Mouse (Mus musculus) cerebellum, adult (tissue): ENCODE measurements around the gene Abi1.
"Not testable (repeated sequence)": the region's sequence is repeated elsewhere in the genome, so short reads cannot be mapped to it uniquely, and the experiment has no call there.

Experiments
- ATAC-seq: cut with Nextera tagmentation; 2 replicates; pipeline ENCODE4 v1.9.2; 2017; ENCODE audit warnings: mild to moderate bottlenecking, moderate library complexity, mixed read lengths; ENCODE audit not compliant: insufficient number of reproducible peaks, low FRiP score, low TSS enrichment

Gene Abi1

GRCm38 (mm10) chr2:22977387-22977973, 62.6 kb downstream of the Abi1 start:
- peak; percentile 86 for ATAC-seq

GRCm38 (mm10) chr2:22962970-22963369, 77.1 kb downstream of the Abi1 start:
- no peak for ATAC-seq

GRCm38 (mm10) chr2:22962242-22962641, 77.8 kb downstream of the Abi1 start:
- no peak for ATAC-seq

GRCm38 (mm10) chr2:22961681-22962080, 78.4 kb downstream of the Abi1 start:
- ATAC-seq: no peak

GRCm38 (mm10) chr2:22957415-22957814, 82.6 kb downstream of the Abi1 start:
- no peak for ATAC-seq

DNA sequence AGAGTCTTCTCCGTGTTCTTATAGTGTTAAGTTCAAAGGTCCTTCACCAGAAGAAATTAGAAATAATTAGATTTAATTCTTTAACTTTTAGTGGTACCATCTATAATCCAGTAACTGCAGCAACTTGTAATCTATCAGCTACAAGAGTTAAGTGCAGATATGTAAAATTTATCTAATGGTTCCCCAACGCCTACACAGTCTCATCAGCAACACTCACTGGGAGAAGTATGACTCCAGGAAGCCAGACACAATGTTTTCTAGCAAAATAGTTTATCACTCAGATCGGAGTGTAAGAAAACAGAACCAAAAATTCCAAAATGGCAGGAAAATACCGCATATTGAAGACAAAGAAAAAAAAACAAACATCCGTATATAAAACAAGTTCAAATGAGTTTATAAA, 84.1 kb downstream of the Abi1 start:
- no peak for ATAC-seq

DNA sequence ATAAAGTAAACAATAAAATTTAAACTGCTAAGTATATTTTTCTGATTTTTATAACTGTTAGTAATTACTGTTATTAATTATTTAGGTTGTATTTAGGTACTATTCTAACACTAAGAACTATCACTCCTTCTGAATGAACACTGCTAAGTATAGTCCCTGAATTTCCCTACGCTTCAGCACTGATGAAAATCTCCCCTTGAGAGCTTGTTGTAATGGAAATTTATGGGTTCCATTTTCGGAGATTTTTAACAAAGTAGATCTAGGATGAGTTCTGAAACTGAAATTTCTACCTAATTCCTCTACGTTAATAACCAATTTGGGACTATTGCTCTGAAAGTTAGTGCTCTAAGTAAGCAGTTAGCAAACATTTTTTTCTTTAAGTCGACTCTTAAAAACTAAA, 85.8 kb downstream of the Abi1 start:
- no peak for ATAC-seq

- ATAC-seq: no peak
Observed at GRCm38 (mm10) chr2:22949956-22950355, 90.1 kb downstream of the Abi1 start.

DNA sequence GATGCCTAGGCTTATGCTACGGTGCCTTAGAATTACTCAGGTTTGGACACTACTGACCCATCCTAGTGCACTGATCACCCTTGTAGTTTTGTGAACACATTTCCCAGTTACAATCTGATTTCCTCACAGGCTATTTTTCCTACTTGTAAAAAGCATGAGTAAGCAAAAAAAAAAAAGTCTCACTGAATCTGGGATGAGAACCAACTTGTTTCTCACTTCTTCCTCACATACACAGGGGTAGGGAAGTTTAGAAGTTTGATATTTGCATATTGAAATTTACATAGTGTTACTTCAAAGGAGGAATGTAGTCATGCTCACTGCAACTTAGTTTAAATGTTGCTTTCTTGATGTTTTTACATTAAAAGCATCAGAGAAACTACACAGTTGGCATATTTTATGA, 106.5 kb downstream of the Abi1 start:
- ATAC-seq: no peak

DNA sequence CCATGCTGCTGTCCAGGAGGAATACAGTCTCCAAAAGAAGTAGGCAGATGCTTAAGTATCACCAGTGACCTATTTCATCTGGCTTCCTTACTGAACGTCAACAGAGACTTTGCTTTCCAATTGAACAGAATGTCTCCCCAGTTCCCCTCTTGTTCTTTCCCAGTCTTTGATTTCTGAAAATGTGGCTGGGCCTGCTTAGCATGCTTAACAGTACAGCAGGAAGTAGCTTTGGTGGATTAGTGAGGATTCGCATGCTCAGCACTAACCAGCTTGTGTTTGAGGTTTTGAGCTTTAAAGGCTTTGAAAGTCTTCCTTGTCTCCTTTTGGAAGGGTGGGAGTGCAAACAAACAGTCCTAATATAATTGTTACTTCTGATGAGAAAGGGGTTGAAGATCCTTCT, 111.8 kb downstream of the Abi1 start:
- ATAC-seq: no peak

DNA sequence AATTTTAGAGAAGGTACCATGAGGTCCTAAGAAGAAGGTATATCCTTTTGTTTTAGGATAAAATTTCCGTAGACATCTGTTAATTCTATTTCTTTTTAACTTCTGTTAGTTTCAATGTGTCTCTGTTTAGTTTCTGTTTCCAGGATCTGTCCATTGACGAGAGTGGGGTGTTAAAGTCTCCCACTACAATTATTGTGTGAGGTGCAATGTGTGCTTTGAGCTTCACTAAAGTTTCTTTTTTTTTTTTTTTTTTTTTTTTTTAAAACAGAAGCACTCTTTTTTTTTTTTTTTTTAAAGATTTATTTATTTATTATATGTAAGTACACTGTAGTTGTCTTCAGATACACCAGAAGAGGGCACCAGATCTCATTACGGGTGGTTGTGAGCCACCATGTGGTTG, 114.1 kb downstream of the Abi1 start:
- not testable (repeated sequence) for ATAC-seq

DNA sequence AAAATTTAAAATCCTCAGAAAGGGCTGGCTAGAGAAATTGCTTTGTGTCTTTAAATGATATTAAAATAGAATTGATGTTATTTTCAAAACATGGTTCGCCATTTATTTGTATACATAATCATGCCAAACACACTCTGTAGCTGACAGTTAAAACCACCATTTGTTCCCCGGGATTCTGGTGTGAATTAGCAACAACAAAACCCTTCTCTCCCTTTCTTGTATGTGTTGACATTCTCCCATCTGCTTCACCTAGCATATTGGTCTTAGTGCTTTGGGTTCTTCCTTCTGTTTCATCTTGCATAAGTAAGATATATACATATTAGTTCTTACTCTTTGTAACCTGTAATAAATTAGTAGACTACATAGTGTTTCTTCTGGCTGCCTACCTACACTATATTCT, 121.4 kb downstream of the Abi1 start:
- no peak for ATAC-seq

GRCm38 (mm10) chr2:22914421-22914820, 125.6 kb downstream of the Abi1 start:
- no peak for ATAC-seq

DNA sequence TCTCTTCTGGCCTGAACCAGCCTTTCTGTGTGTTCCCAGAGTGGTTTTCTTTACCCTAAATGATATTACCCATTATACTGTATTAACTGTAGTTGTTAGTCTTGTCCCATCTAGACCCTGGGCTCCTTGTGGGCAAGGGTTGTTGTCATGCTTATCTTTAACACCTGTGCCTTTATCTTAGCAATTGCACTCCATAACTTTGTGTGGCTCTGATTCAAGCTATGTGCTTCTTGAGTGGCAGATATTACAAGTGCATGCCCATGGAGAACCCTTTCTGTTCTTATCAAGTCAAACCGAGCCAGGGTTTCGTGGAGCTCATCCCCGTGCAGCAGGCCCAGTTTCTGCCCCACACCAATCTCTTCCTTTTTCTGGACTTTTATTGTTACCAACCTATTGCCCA, 136.1 kb downstream of the Abi1 start:
- ATAC-seq: no peak

GRCm38 (mm10) chr2:22895282-22896273, 144.5 kb downstream of the Abi1 start, which contains the start of gene Pdss1:
TSS of gene Pdss1 (plus strand) at chr2:22895522.
- peak; percentile 99 for ATAC-seq

DNA sequence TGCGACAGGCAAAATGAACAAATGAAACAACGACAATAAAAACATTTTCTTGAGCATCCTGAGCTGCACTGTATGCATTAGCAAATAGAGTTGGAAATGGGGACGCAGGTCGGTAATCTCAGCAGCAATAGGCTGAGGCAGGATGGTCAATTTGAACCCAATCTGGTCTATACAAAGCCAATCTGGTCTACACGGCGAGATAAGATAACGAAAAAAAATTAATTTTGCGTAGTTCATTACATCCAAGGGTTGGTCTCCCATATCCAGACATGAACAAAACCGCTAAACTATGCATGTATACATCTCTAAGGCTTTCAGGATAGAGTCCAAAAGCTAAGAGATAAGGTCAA, 145.1 kb downstream of the Abi1 start:
- ATAC-seq: no peak
